Mouse (Mus musculus): ENCODE data around the gene A230072I06Rik. TPM values are rescaled to one million over a fixed set of nuclear protein-coding genes. Genes with fewer than 3 reads are reported as not detected.

A230072I06Rik gene
- polyA plus RNA-seq (2012; rRNA removed) = not detected in 2 replicates

- 56% methylated on average over 12 of the region's 12 CpGs for WGBS
- no peak for DNase-seq (ENCODE audit: low read depth, low spot score)
These were observed at the start of gene A230072I06Rik for GRCm38 (mm10) chr8:12278663-12279312. Gene A230072I06Rik (plus strand): TSS chr8:12278819.

GRCm38 (mm10) chr8:12234039-12234438 is 44.6 kb upstream of the A230072I06Rik start:
- 64% methylated on average over 11 of the region's 11 CpGs for WGBS
- DNase-seq (ENCODE audit: low read depth, low spot score) = no peak

GRCm38 (mm10) chr8:12238775-12239174 is 39.8 kb upstream of the A230072I06Rik start:
- WGBS = 84% methylated on average over 7 of the region's 7 CpGs
- DNase-seq (ENCODE audit: low read depth, low spot score) = no peak

GRCm38 (mm10) chr8:12240143-12240542 is 38.5 kb upstream of the A230072I06Rik start:
- no peak for DNase-seq (ENCODE audit: low read depth, low spot score)
- 59% methylated on average over 9 of the region's 9 CpGs for WGBS

GRCm38 (mm10) chr8:12243746-12244145 is 34.9 kb upstream of the A230072I06Rik start:
- 75% methylated on average over 1 of the region's 1 CpGs for WGBS
- no peak for DNase-seq (ENCODE audit: low read depth, low spot score)

- WGBS = 53% methylated on average over 2 of the region's 2 CpGs
These were observed 18.7 kb upstream of the A230072I06Rik start for GRCm38 (mm10) chr8:12259890-12260289.

GRCm38 (mm10) chr8:12260476-12261029 is 18.1 kb upstream of the A230072I06Rik start:
- no peak for DNase-seq (ENCODE audit: low read depth, low spot score)
- 70% methylated on average over 6 of the region's 6 CpGs for WGBS

More at GRCm38 (mm10) chr8:12259890-12260289, 18.7 kb upstream of the A230072I06Rik start:
- DNase-seq (ENCODE audit: low read depth, low spot score) = no peak

- DNase-seq (ENCODE audit: low read depth, low spot score) = no peak
- WGBS = 59% methylated on average over 4 of the region's 4 CpGs
These were observed 17.1 kb upstream of the A230072I06Rik start for GRCm38 (mm10) chr8:12261556-12261955.

- WGBS = 95% methylated on average over 8 of the region's 8 CpGs
- no peak for DNase-seq (ENCODE audit: low read depth, low spot score)
These were observed 13.6 kb upstream of the A230072I06Rik start for GRCm38 (mm10) chr8:12264996-12265395.

- WGBS = 66% methylated on average over 5 of the region's 5 CpGs
- no peak for DNase-seq (ENCODE audit: low read depth, low spot score)
These were observed 10.8 kb upstream of the A230072I06Rik start for GRCm38 (mm10) chr8:12267863-12268262.

GRCm38 (mm10) chr8:12268306-12268829 is 10.3 kb upstream of the A230072I06Rik start:
- 64% methylated on average over 14 of the region's 14 CpGs for WGBS

GRCm38 (mm10) chr8:12279482-12280192 is 1.0 kb downstream of the A230072I06Rik start:
- DNase-seq (ENCODE audit: low read depth, low spot score) = no peak
- 62% methylated on average over 13 of the region's 13 CpGs for WGBS

More at GRCm38 (mm10) chr8:12268306-12268829, 10.3 kb upstream of the A230072I06Rik start:
- no peak for DNase-seq (ENCODE audit: low read depth, low spot score)

- no peak for DNase-seq (ENCODE audit: low read depth, low spot score)
- 75% methylated on average over 22 of the region's 22 CpGs for WGBS
These were observed 3.5 kb downstream of the A230072I06Rik start for GRCm38 (mm10) chr8:12282128-12282527.

GRCm38 (mm10) chr8:12290551-12290950 is 11.9 kb downstream of the A230072I06Rik start:
- no peak for DNase-seq (ENCODE audit: low read depth, low spot score)

GRCm38 (mm10) chr8:12298326-12298950 is 19.8 kb downstream of the A230072I06Rik start:
- WGBS = 62% methylated on average over 10 of the region's 10 CpGs
- no peak for DNase-seq (ENCODE audit: low read depth, low spot score)

GRCm38 (mm10) chr8:12301998-12302397 is 23.4 kb downstream of the A230072I06Rik start:
- no peak for DNase-seq (ENCODE audit: low read depth, low spot score)
- WGBS = 80% methylated on average over 14 of the region's 14 CpGs

- DNase-seq (ENCODE audit: low read depth, low spot score) = no peak
- 35% methylated on average over 16 of the region's 16 CpGs for WGBS
These were observed 34.5 kb downstream of the A230072I06Rik start for GRCm38 (mm10) chr8:12312975-12313734.

- DNase-seq (ENCODE audit: low read depth, low spot score) = no peak
- WGBS = 67% methylated on average over 11 of the region's 11 CpGs
These were observed 35.6 kb downstream of the A230072I06Rik start for GRCm38 (mm10) chr8:12314258-12314657.

GRCm38 (mm10) chr8:12315177-12315576 is 36.6 kb downstream of the A230072I06Rik start:
- DNase-seq (ENCODE audit: low read depth, low spot score) = no peak
- WGBS = 51% methylated on average over 5 of the region's 5 CpGs
